Mouse (Mus musculus) bone marrow, adult 2 months (tissue): ENCODE results near the gene Hoxc4.

Source experiments
- CTCF ChIP-seq: fragments of 200-500 bp; IDR thresholded peaks from 2 replicates; pipeline ENCODE4 v1.5.1; 2011; ENCODE audit warnings: low read length, control low read depth; ENCODE audit not compliant: control insufficient read depth, insufficient read depth
- POLR2A ChIP-seq: fragments of 200-500 bp; IDR thresholded peaks from 2 replicates; pipeline ENCODE4 v1.6.1; 2011; ENCODE audit warnings: low read depth, mild to moderate bottlenecking, control low read depth, low read length, borderline replicate concordance; ENCODE audit not compliant: control insufficient read depth

DNA sequence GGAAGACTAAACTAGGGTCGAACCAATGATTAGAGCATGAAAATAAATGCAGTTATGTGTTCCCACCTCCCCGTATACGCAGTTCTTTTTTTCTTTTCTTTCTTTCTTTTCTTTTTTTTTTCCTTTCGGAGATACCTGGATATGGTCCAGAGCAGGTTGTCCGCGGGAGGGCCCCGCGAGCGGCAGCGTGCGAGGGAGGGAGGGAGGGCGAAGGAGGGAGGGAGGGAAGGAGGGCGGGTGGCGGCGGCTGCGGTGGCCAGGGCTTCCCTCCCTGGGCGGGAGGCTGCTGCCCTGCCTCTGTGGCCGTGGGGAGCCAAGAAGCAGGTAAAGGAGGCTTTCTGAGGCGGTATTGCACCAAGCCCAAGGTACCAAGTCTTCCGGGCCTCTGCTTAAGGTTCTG, 42.6 kb upstream of the Hoxc4 start, which contains the start of gene Hoxc9:
- TF ChIP-seq CTCF (no peak), POLR2A (no peak)
